Mouse (Mus musculus) MEL (cell line): ENCODE measurements around the gene Tmem266.

Source experiments
- CHD1 ChIP-seq: IDR thresholded peaks from 2 replicates; pipeline ENCODE4 v1.6.1; 2012; ENCODE audit warnings: low read depth, mild to moderate bottlenecking, inconsistent platforms, low read length, improper control_type of control experiment
- CHD2 ChIP-seq: IDR thresholded peaks from 2 replicates; pipeline ENCODE4 v1.6.1; 2011; ENCODE audit warnings: low read length, improper control_type of control experiment
- CTCF ChIP-seq, 3 experiments: IDR thresholded peaks in 2 of 3; conservative IDR thresholded peaks in 1 of 3; 2 replicates each; pipeline ENCODE4 v1.5.1; 2011 to 2012; ENCODE audit warnings: low read length in 3 of 3, low read depth in 2 of 3, mild to moderate bottlenecking in 2 of 3, improper control_type of control experiment in 1 of 3, inconsistent platforms in 1 of 3, mixed read lengths in 1 of 3, moderate library complexity in 1 of 3; ENCODE audit not compliant: control insufficient read depth in 1 of 3, insufficient read depth in 1 of 3, poor library complexity in 1 of 3, severe bottlenecking in 1 of 3
- E2F4 ChIP-seq: IDR thresholded peaks from 2 replicates; pipeline ENCODE4 v1.6.1; 2011; ENCODE audit warnings: low read depth, low read length, improper control_type of control experiment, borderline replicate concordance
- ELF1 ChIP-seq: IDR thresholded peaks from 2 replicates; pipeline ENCODE4 v1.6.1; 2014; ENCODE audit warnings: low read depth, mild to moderate bottlenecking, inconsistent platforms, low read length, improper control_type of control experiment, moderate library complexity
- EP300 ChIP-seq, 2 experiments: IDR thresholded peaks; 2 replicates each; pipeline ENCODE4 v1.6.1; 2011; ENCODE audit warnings: improper control_type of control experiment in 2 of 2, low read length in 2 of 2, low read depth in 1 of 2, mild to moderate bottlenecking in 1 of 2
- GATA1 ChIP-seq: IDR thresholded peaks from 2 replicates; pipeline ENCODE4 v1.6.1; 2011; ENCODE audit warnings: low read depth, low read length, improper control_type of control experiment
- HCFC1 ChIP-seq: IDR thresholded peaks from 2 replicates; pipeline ENCODE4 v1.6.1; 2012; ENCODE audit warnings: low read depth, mild to moderate bottlenecking, inconsistent platforms, low read length, improper control_type of control experiment, moderate library complexity
- NRF1 ChIP-seq: IDR thresholded peaks from 2 replicates; pipeline ENCODE4 v1.6.1; 2014; ENCODE audit warnings: low read depth, mild to moderate bottlenecking, inconsistent platforms, low read length, improper control_type of control experiment, moderate library complexity; ENCODE audit not compliant: poor library complexity, insufficient read depth, severe bottlenecking
- TAL1 ChIP-seq: IDR thresholded peaks from 2 replicates; pipeline ENCODE4 v1.6.1; 2012; ENCODE audit warnings: mild to moderate bottlenecking, inconsistent platforms, low read length, moderate library complexity, mixed read lengths
- TCF12 ChIP-seq: IDR thresholded peaks from 2 replicates; pipeline ENCODE4 v1.6.1; 2014; ENCODE audit warnings: low read depth, mild to moderate bottlenecking, inconsistent platforms, low read length, improper control_type of control experiment, moderate library complexity
- UBTF ChIP-seq: IDR thresholded peaks from 2 replicates; pipeline ENCODE4 v1.6.1; 2012; ENCODE audit warnings: low read depth, mild to moderate bottlenecking, inconsistent platforms, low read length, improper control_type of control experiment, moderate library complexity, borderline replicate concordance; ENCODE audit not compliant: insufficient read depth
- USF1 ChIP-seq: IDR thresholded peaks from 2 replicates; pipeline ENCODE4 v1.6.1; 2014; ENCODE audit warnings: low read depth, mild to moderate bottlenecking, inconsistent platforms, low read length, improper control_type of control experiment, moderate library complexity

GRCm38 (mm10) chr9:55482116-55482515 lies 155.4 kb downstream of the Tmem266 start:
- no peak for TF ChIP-seq GATA1
- no peak for TF ChIP-seq CTCF (IDR thresholded peaks at IDR 0.05 in 2 of 3, conservative IDR thresholded peaks at IDR 0.05 in 1 of 3; ENCODE audit: control insufficient read depth in 1 of 3, insufficient read depth in 1 of 3, low read depth in 2 of 3, low read length in 3 of 3, poor library complexity in 1 of 3, severe bottlenecking in 1 of 3)
- TF ChIP-seq CHD2, result no peak
- TF ChIP-seq NRF1, result no peak
- no peak for TF ChIP-seq ELF1
- TF ChIP-seq HCFC1, result no peak
- no peak for TF ChIP-seq EP300 (IDR thresholded peaks at IDR 0.05; ENCODE audit: low read depth in 1 of 2, low read length in 2 of 2)
- TF ChIP-seq UBTF, result no peak
- TF ChIP-seq TCF12, result no peak
- TF ChIP-seq CHD1, result no peak
- no peak for TF ChIP-seq TAL1
- TF ChIP-seq E2F4, result no peak
- TF ChIP-seq USF1, result no peak
